Mouse (Mus musculus): ENCODE measurements around the gene Xrn2.
A peak's percentile ranks its signal among the peaks of the same experiment; 100 is the strongest.

- TF ChIP-seq CTCF (IDR thresholded peaks at IDR 0.05; ENCODE audit: low read depth, low read length) (no peak), GATA1 (IDR thresholded peaks at IDR 0.05; ENCODE audit: borderline replicate concordance, low read length) (no peak), TAL1 (conservative IDR thresholded peaks at IDR 0.05; ENCODE audit: low read depth, low read length) (0 out of 2 replicates have a peak, but pooled peaks have one; percentile 25), GATA2 (IDR thresholded peaks at IDR 0.05; ENCODE audit: borderline replicate concordance, low read depth, low read length) (no peak), POLR2AphosphoS5 (IDR thresholded peaks at IDR 0.05; ENCODE audit: insufficient replicate concordance, low read depth, low read length) (no peak)
Observed at GRCm38 (mm10) chr2:147010952-147011351, 1.8 kb upstream of the Xrn2 start.

Measured in G1E (cell line).